Mouse (Mus musculus): ENCODE data around the gene Dennd2c. TPM values are rescaled to one million over a fixed set of nuclear protein-coding genes. Genes with fewer than 3 reads are reported as not detected.

Dennd2c gene
- polyA plus RNA-seq, 1 experiment = 0.15 TPM

DNA sequence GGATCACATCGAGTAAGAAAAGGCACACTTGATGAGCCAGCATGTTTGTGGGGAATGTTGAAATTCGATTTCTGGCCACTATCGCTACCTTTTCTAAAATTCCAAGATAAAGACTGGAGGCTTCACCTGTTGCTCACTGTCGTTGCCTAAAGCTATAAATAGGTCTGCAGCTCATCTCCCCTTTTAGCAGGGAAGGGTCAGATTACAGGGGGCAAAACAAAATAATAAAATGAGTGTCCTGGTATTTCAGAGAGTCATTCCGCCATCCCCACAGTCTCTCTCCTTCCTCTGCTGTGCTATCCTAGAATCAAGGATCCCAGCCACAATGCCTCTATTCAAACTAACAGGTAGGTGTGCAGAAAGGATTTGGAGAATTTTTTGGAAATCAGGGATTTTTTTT, 28.6 kb upstream of the Dennd2c start, which contains the start of gene Ampd1:
Gene Ampd1, plus strand, starts transcription at position 244 of the 400 bp plus-strand sequence.
- Histone ChIP-seq H3K27ac (ENCODE audit: insufficient read depth, low read depth, low read length) (no peak within 1 kb of the TSS), H3K36me3 (ENCODE audit: control insufficient read depth, insufficient read depth, low read length) (no peaks in the 10 kb centered on the region), H3K4me1 (ENCODE audit: control insufficient read depth, insufficient read depth, insufficient read length, low read length) (no peaks in the 10 kb centered on the region), H3K4me3 (ENCODE audit: low read depth, low read length) (no peak within 1 kb of the TSS), H3K27me3 (ENCODE audit: control insufficient read depth, insufficient read depth, low read length) (no peaks in the 10 kb centered on the region)
- 58% methylated on average over 5 of the region's 5 CpGs for WGBS
- TF ChIP-seq CTCF (IDR thresholded peaks at IDR 0.05; ENCODE audit: extremely low read depth, insufficient read length, insufficient replicate concordance, low read depth, low read length) (no peak), POLR2A (IDR thresholded peaks at IDR 0.05; ENCODE audit: low read depth, low read length) (no peak)

GRCm38 (mm10) chr3:103075871-103076270, 26.5 kb upstream of the Dennd2c start:
- 85% methylated on average over 9 of the region's 9 CpGs for WGBS
- Histone ChIP-seq H3K27me3 (ENCODE audit: control insufficient read depth, insufficient read depth, low read length) (no peaks in the 10 kb centered on the region), H3K36me3 (ENCODE audit: control insufficient read depth, insufficient read depth, low read length) (no peaks in the 10 kb centered on the region), H3K4me1 (ENCODE audit: control insufficient read depth, insufficient read depth, insufficient read length, low read length) (no peaks in the 10 kb centered on the region), H3K4me3 (ENCODE audit: low read depth, low read length) (no peak overlapping the region), H3K27ac (ENCODE audit: insufficient read depth, low read depth, low read length) (no peak overlapping the region)
- TF ChIP-seq POLR2A (IDR thresholded peaks at IDR 0.05; ENCODE audit: low read depth, low read length) (no peak), CTCF (IDR thresholded peaks at IDR 0.05; ENCODE audit: extremely low read depth, insufficient read length, insufficient replicate concordance, low read depth, low read length) (no peak)

- WGBS = 88% methylated on average over 9 of the region's 9 CpGs
These were observed 25.9 kb upstream of the Dennd2c start for GRCm38 (mm10) chr3:103076476-103076875.

GRCm38 (mm10) chr3:103079301-103079700, 23.1 kb upstream of the Dennd2c start:
- Histone ChIP-seq H3K27ac (ENCODE audit: insufficient read depth, low read depth, low read length) (no peak overlapping the region), H3K4me1 (ENCODE audit: control insufficient read depth, insufficient read depth, insufficient read length, low read length) (no peaks in the 10 kb centered on the region), H3K36me3 (ENCODE audit: control insufficient read depth, insufficient read depth, low read length) (no peaks in the 10 kb centered on the region), H3K27me3 (ENCODE audit: control insufficient read depth, insufficient read depth, low read length) (no peaks in the 10 kb centered on the region), H3K4me3 (ENCODE audit: low read depth, low read length) (no peak overlapping the region)
- WGBS = 82% methylated on average over 9 of the region's 9 CpGs
- no peak for TF ChIP-seq POLR2A (IDR thresholded peaks at IDR 0.05; ENCODE audit: low read depth, low read length)
- no peak for TF ChIP-seq CTCF (IDR thresholded peaks at IDR 0.05; ENCODE audit: extremely low read depth, insufficient read length, insufficient replicate concordance, low read depth, low read length)

More at GRCm38 (mm10) chr3:103076476-103076875, 25.9 kb upstream of the Dennd2c start:
- Histone ChIP-seq H3K4me3 (ENCODE audit: low read depth, low read length) (no peak overlapping the region), H3K4me1 (ENCODE audit: control insufficient read depth, insufficient read depth, insufficient read length, low read length) (no peaks in the 10 kb centered on the region), H3K27me3 (ENCODE audit: control insufficient read depth, insufficient read depth, low read length) (no peaks in the 10 kb centered on the region), H3K36me3 (ENCODE audit: control insufficient read depth, insufficient read depth, low read length) (no peaks in the 10 kb centered on the region), H3K27ac (ENCODE audit: insufficient read depth, low read depth, low read length) (no peak overlapping the region)
- TF ChIP-seq CTCF (IDR thresholded peaks at IDR 0.05; ENCODE audit: extremely low read depth, insufficient read length, insufficient replicate concordance, low read depth, low read length) = no peak
- TF ChIP-seq POLR2A (IDR thresholded peaks at IDR 0.05; ENCODE audit: low read depth, low read length) = no peak

GRCm38 (mm10) chr3:103081051-103081450, 21.4 kb upstream of the Dennd2c start:
- H3K4me3 ChIP-seq (ENCODE audit: low read depth, low read length) = no peak overlapping the region
- 77% methylated on average over 11 of the region's 11 CpGs for WGBS
- H3K36me3 ChIP-seq (ENCODE audit: control insufficient read depth, insufficient read depth, low read length) = no peaks in the 10 kb centered on the region
- TF ChIP-seq CTCF (IDR thresholded peaks at IDR 0.05; ENCODE audit: extremely low read depth, insufficient read length, insufficient replicate concordance, low read depth, low read length) = no peak
- TF ChIP-seq POLR2A (IDR thresholded peaks at IDR 0.05; ENCODE audit: low read depth, low read length) = no peak
- no peaks in the 10 kb centered on the region for H3K4me1 ChIP-seq (ENCODE audit: control insufficient read depth, insufficient read depth, insufficient read length, low read length)
- no peak overlapping the region for H3K27ac ChIP-seq (ENCODE audit: insufficient read depth, low read depth, low read length)
- H3K27me3 ChIP-seq (ENCODE audit: control insufficient read depth, insufficient read depth, low read length) = no peaks in the 10 kb centered on the region

GRCm38 (mm10) chr3:103081861-103082453, 20.4 kb upstream of the Dennd2c start:
- no peaks in the 10 kb centered on the region for H3K27me3 ChIP-seq (ENCODE audit: control insufficient read depth, insufficient read depth, low read length)
- H3K27ac ChIP-seq (ENCODE audit: insufficient read depth, low read depth, low read length) = no peak overlapping the region
- H3K4me3 ChIP-seq (ENCODE audit: low read depth, low read length) = no peak overlapping the region
- 86% methylated on average over 17 of the region's 17 CpGs for WGBS
- H3K4me1 ChIP-seq (ENCODE audit: control insufficient read depth, insufficient read depth, insufficient read length, low read length) = no peaks in the 10 kb centered on the region
- TF ChIP-seq CTCF (IDR thresholded peaks at IDR 0.05; ENCODE audit: extremely low read depth, insufficient read length, insufficient replicate concordance, low read depth, low read length) (no peak), POLR2A (IDR thresholded peaks at IDR 0.05; ENCODE audit: low read depth, low read length) (no peak)
- no peaks in the 10 kb centered on the region for H3K36me3 ChIP-seq (ENCODE audit: control insufficient read depth, insufficient read depth, low read length)

GRCm38 (mm10) chr3:103082761-103083160, 19.6 kb upstream of the Dennd2c start:
- Histone ChIP-seq H3K27me3 (ENCODE audit: control insufficient read depth, insufficient read depth, low read length) (no peaks in the 10 kb centered on the region), H3K36me3 (ENCODE audit: control insufficient read depth, insufficient read depth, low read length) (no peaks in the 10 kb centered on the region), H3K27ac (ENCODE audit: insufficient read depth, low read depth, low read length) (no peak overlapping the region), H3K4me3 (ENCODE audit: low read depth, low read length) (no peak overlapping the region), H3K4me1 (ENCODE audit: control insufficient read depth, insufficient read depth, insufficient read length, low read length) (no peaks in the 10 kb centered on the region)
- TF ChIP-seq CTCF (IDR thresholded peaks at IDR 0.05; ENCODE audit: extremely low read depth, insufficient read length, insufficient replicate concordance, low read depth, low read length) (no peak), POLR2A (IDR thresholded peaks at IDR 0.05; ENCODE audit: low read depth, low read length) (no peak)
- WGBS = 91% methylated on average over 5 of the region's 5 CpGs

All from small intestine, adult 2 months (tissue).